Mouse (Mus musculus) left cerebral cortex, adult 8-10 months (tissue): Measurements from ENCODE around the gene Krtap4-1. TPM values are rescaled to one million over a fixed set of nuclear protein-coding genes. Genes with fewer than 3 reads are reported as not detected.
"Not testable (repeated sequence)": the region's sequence is repeated elsewhere in the genome, so short reads cannot be mapped to it uniquely, and the experiment has no call there.

Experiments
- DNase-seq, 2 experiments: peaks; one replicate each; pipeline ENCODE4 v3.0.0; 2022; ENCODE audit warnings: low spot score in 2 of 2
- total RNA-seq, 4 experiments: library from RNA; stranded (reverse); gene quantifications; 2 replicates each; pipeline ENCODE4 v1.2.4; 2022

The Krtap4-1 gene
- total RNA-seq, result not detected

- DNase-seq, result no peak
These were observed at the start of gene Krtap4-1 for GRCm38 (mm10) chr11:99628138-99628537. Gene Krtap4-1, minus strand, starts transcription at chr11:99628238.

- DNase-seq, result no peak
These were observed 37.8 kb upstream of the Krtap4-1 start, which contains the start of gene Krtap4-6 for GRCm38 (mm10) chr11:99665860-99666259. Gene Krtap4-6, minus strand, starts transcription at chr11:99665960.

- no peak for DNase-seq
These were observed 34.8 kb upstream of the Krtap4-1 start for GRCm38 (mm10) chr11:99662802-99663201.

GRCm38 (mm10) chr11:99659256-99659655 lies 31.2 kb upstream of the Krtap4-1 start:
- no peak for DNase-seq

GRCm38 (mm10) chr11:99658467-99659010 lies 30.5 kb upstream of the Krtap4-1 start, which contains the start of gene Gm11563:
Gene Gm11563, minus strand, starts transcription at chr11:99658960.
- DNase-seq, result not testable (repeated sequence)

- no peak for DNase-seq
These were observed 29.0 kb upstream of the Krtap4-1 start for GRCm38 (mm10) chr11:99657051-99657450.

GRCm38 (mm10) chr11:99650136-99650535 lies 22.1 kb upstream of the Krtap4-1 start, which contains the start of gene Gm11555:
Gene Gm11555, minus strand, starts transcription at chr11:99650236.
- DNase-seq, result no peak

- no peak for DNase-seq
These were observed 18.4 kb upstream of the Krtap4-1 start for GRCm38 (mm10) chr11:99646444-99646843.

GRCm38 (mm10) chr11:99644351-99644750 lies 16.3 kb upstream of the Krtap4-1 start:
- no peak for DNase-seq

GRCm38 (mm10) chr11:99643635-99644139 lies 15.6 kb upstream of the Krtap4-1 start, which contains the start of gene Krtap4-7:
Gene Krtap4-7, minus strand, starts transcription at chr11:99644089.
- DNase-seq, result not testable (repeated sequence)

GRCm38 (mm10) chr11:99640926-99641325 lies 12.9 kb upstream of the Krtap4-1 start:
- DNase-seq, result no peak

- DNase-seq, result no peak
These were observed 9.0 kb upstream of the Krtap4-1 start for GRCm38 (mm10) chr11:99637086-99637485.

- DNase-seq, result no peak
These were observed 6.7 kb upstream of the Krtap4-1 start, which contains the start of gene Krtap4-2 for GRCm38 (mm10) chr11:99634653-99635134. Gene Krtap4-2, minus strand, starts transcription at chr11:99635084.

- DNase-seq, result peak in 1 of 2 experiments; percentile 17
These were observed 5.3 kb upstream of the Krtap4-1 start for GRCm38 (mm10) chr11:99633293-99633692.

GRCm38 (mm10) chr11:99630890-99631289 lies 2.9 kb upstream of the Krtap4-1 start:
- DNase-seq, result no peak

GRCm38 (mm10) chr11:99620335-99620734 lies 7.7 kb downstream of the Krtap4-1 start, which contains the start of gene Gm11562:
Gene Gm11562, minus strand, starts transcription at chr11:99620435.
- no peak for DNase-seq

GRCm38 (mm10) chr11:99614796-99615363 lies 13.2 kb downstream of the Krtap4-1 start, which contains the start of gene Krtap2-4:
Gene Krtap2-4, minus strand, starts transcription at chr11:99614846.
- no peak for DNase-seq

GRCm38 (mm10) chr11:99610089-99610488 lies 17.9 kb downstream of the Krtap4-1 start, which contains the start of gene Gm11937:
Gene Gm11937, minus strand, starts transcription at chr11:99610189.
- not testable (repeated sequence) for DNase-seq

GRCm38 (mm10) chr11:99609126-99609525 lies 18.9 kb downstream of the Krtap4-1 start:
- DNase-seq, result peak in 1 of 2 experiments; percentile 64

- not testable (repeated sequence) for DNase-seq
These were observed 24.8 kb downstream of the Krtap4-1 start, which contains the start of gene Gm11938 for GRCm38 (mm10) chr11:99603208-99603607. Gene Gm11938, minus strand, starts transcription at chr11:99603308.

- not testable (repeated sequence) for DNase-seq
These were observed 30.3 kb downstream of the Krtap4-1 start, which contains the start of gene Krtap9-3 for GRCm38 (mm10) chr11:99597742-99598141. Gene Krtap9-3, minus strand, starts transcription at chr11:99598105.

- no peak for DNase-seq
These were observed 37.1 kb downstream of the Krtap4-1 start, which contains the start of gene Krtap1-3 for GRCm38 (mm10) chr11:99590981-99591380. Gene Krtap1-3, minus strand, starts transcription at chr11:99591339.
